Mouse (Mus musculus) left cerebral cortex, adult 8-10 months (tissue): ENCODE measurements around the gene Slc25a16. TPM values are rescaled to one million over a fixed set of nuclear protein-coding genes. Genes with fewer than 3 reads are reported as not detected.
"Not testable (repeated sequence)": the region's sequence is repeated elsewhere in the genome, so short reads cannot be mapped to it uniquely, and the experiment has no call there.

Experiments used
- DNase-seq, 2 experiments: peaks; one replicate each; pipeline ENCODE4 v3.0.0; 2022; ENCODE audit warnings: low spot score in 2 of 2
- total RNA-seq, 4 experiments: library from RNA; stranded (reverse); gene quantifications; 2 replicates each; pipeline ENCODE4 v1.2.4; 2022

Slc25a16 gene
- total RNA-seq, 4 experiments from 2014 or later: 37.2 to 44.4 (median 39.9) TPM

DNA sequence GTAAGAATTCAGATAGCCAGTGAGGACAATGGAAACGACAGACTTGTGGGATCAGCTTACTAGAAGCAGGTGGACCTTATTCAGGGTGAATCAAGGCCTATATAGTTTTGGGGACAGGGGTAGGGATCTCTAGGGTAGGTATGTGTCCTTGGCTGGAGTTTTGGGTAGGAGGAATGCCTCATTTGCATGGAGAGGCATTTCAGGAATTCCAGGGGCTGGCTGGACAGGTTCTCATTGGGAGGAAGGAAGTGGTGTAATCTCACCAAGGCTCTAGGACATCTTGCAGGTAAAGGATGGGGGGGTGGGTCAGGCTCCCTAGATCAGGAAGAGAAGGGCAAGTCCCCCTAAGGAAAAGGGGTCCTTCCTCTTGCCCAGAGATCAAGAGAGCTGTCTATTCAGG lies 17.6 kb upstream of the Slc25a16 start:
- no peak for DNase-seq

DNA sequence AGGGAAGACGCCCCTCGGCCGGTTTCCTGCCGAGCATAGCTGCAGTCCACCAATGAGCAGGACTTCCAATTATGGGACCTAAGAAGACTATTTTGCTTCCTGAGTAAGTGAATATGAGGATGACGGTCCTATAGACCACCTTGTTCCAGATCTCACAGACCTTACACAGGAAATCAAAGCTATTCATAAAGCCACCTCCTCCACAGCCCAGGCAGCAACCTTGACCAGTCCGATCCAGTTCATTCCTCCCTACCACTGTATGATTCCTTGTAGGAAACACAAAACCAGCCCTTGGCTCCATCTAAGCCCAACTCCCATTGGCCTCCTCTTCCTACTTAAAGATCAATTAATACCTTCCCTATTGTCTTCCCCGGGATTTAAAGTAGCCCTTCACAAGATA lies 14.1 kb upstream of the Slc25a16 start:
- DNase-seq: no peak

DNA sequence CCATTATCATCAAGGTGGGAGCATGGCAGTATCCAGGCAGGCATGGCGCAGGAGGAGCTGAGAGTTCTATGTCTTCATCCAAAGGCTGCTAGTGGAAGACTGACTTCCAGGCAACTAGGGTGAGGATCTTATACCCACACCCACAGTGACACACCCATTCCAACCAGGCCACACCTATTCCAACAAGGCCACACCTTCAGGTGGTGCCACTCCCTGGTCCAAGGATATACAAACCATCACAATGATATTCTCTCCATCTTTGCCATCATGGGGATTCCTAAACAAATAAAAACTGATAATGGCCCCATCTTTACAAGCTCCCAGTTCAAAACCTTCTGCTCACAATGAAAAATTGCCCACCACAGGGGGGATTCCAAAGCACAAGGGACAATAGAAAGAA lies 11.5 kb upstream of the Slc25a16 start, which contains the start of gene Tet1:
Gene Tet1 (minus strand): TSS at position 101 of the 400 bp plus-strand sequence.
- not testable (repeated sequence) for DNase-seq

DNA sequence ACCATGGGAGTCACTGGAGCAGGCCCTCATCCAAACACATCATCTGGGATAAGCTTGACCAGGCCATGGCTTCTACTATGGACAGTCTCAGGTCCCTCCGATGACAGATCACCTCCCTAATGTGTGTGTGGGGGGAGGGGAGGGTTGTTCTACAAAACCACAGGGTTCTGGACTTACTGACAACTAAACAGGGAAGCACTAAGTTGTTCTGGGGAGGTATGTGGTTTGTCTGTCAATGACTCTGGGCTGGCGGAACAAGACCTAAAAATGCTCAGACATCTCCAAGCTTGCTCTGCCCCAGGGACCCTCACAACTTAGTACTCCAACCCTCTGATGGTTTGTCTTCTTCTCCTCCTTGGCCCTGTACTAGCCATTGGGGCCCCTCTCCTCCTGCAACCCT lies 9.3 kb upstream of the Slc25a16 start:
- DNase-seq: no peak

DNA sequence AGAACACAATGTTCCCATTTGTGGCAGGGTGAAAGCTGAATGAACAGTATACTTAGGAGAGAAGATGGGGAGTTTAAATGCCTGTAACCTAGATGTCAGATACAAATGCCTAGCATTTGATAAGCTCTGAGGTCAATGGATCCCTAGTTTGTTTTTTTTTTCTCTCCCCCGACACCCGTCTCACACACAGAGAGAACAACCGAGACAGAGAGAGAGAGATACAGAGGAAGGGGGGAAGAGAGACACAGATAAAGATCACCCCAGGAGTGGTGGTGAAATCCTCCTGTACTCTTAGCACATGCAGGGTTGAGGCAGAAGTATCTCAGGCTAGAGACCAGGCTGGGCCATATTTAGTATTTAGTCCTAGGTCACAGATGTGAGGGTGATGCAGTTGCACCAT lies 1.4 kb upstream of the Slc25a16 start:
- no peak for DNase-seq

DNA sequence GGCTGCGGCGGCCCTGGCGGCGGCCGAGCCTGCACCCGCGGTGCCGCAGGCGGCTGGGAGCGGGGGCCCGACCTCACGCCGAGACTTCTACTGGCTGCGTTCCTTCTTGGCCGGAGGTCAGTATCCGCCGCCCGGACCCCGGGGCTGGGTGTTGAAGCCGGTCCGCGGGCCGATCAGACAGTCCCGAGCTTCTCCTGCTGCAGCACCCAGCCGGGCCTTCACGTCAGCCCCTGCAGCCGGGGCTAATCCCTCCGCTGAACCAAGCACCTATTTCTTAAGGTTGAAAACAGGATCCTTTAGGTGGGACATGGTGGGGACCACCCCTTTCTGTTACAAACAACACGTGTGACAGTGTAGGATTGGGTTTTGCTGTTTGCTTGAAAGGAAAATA lies 328 bp downstream of the Slc25a16 start:
- no peak for DNase-seq

DNA sequence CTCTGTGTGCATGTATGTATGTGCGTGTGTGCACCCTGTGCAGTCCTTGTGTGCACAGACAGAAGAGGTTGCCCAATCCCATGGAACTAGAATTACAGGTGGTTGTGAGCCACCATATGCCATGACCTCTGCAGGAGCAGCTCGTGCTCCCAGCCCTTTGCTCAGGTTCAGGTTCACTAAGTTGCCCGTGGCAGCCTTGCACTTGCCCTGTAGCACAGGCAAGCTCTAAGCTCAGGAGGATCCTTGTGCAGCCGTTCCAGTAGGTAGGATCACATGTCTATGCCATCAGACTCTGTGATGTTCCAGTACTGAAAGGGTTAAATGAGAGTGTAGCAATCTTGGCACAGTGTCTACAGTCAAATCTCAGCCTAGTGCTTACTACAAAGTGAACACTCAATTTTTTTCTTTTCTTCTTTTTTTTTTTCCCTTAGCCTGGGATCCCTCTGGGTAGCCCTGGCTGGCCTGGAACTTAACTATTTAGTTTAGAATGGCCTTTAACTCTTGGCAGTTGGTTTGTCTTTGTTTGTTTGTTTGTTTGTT lies 3.7 kb downstream of the Slc25a16 start:
- no peak for DNase-seq

DNA sequence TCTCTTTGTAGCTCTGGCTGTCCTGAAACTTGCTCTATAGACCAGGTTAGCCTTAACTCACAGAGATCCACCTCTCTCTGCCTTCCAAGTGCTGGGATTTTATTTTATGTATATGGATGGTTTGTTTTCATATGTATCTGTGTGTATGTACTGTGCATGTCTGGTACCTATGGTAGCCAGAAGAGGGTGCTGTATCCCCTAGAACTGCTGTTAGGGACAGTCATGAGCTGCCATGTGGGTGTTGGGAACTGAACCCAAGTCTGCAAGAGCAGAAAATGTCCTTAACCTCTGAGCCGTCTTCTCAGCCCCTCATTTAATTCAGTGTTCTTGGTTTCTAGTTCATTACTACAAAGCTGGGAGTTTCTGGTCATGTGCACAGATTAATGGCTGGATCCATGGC lies 11.9 kb downstream of the Slc25a16 start:
- DNase-seq: no peak

DNA sequence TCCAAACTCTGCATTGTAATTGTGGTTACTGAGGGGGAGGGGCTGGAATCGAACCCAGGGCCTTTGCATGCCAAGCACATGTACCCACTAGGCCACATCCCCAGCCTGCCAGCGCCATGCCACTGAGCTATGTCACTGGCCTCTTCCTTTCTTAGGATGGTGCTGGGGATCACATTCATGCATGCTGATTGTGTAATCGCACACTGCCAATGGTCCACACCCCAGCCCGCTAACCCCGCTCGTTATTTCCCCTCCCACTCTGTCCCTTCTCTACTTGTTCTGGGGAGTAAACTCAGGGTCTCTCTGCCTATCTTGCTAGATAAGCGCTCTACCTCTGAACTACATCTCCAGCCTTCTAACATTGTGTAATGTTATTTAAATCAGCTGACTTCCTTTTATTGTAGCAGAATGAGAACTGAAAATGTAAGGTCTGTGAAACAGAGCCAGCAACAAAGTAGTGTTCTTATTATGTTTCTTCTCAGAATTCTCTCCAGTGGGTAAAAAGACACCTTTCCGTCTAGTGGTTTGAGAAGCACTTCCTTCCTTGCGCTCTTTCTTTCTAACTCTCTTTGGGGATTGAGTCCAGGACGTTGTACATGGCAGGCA lies 24.6 kb downstream of the Slc25a16 start:
- no peak for DNase-seq

DNA sequence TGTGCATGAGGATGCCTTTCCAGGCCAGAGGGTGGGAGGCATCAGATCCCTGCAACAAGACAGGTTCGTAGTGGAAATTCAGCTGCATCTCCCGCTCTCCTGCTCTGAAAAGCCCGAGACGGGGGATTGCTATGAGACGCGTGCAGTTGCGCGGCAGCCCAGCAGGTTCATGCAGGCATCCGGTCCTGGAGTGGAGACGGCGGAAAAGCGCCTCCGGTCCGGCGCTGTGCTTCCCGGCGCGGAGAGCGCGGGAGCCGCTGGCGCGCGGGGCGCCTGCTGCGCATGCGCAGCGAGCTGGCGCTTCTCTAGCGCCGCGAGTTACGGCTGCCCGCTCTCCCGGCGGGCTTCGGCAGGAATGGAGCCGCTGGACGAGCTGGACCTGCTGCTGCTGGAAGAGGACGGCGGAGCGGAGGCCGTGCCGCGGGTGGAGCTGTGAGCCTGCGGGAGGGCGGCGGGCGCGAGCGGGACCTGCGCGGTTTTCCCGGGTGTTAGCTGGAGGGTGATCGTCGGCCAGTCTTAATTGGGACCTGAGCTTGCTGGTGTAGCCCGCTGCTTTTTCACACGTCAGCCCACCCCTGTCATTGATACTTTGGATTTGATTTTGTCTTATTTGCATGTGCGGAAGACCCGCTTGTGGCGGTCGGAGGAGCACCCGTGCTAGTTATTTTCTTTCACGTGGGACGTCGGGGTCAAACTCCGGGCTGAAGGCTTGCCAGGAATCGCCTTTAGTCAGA lies 26.5 kb downstream of the Slc25a16 start, which contains the start of gene Dna2:
Gene Dna2 (plus strand): TSS at position 289 of the 734 bp plus-strand sequence.
- peak; percentile 56 to 66 for DNase-seq

DNA sequence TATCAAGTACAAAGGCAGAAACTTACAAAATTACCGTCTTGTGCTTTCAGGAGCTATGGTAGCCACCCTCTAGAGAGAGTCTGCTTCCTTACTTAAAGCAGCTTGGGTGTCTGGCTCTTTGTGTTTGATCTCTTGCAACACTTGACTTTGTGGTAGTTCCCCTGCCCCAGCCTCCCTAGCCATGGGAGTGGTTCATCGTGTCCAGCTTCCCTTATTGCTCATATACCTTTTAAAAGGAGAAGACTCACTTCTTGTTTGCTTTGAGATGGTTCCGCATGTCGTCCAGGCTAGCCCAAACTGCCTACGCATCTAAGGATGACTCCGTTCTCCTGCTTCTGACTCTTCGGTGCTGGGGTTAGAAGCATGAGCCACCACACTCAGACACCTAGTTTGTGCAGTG lies 28.1 kb downstream of the Slc25a16 start:
- no peak for DNase-seq

DNA sequence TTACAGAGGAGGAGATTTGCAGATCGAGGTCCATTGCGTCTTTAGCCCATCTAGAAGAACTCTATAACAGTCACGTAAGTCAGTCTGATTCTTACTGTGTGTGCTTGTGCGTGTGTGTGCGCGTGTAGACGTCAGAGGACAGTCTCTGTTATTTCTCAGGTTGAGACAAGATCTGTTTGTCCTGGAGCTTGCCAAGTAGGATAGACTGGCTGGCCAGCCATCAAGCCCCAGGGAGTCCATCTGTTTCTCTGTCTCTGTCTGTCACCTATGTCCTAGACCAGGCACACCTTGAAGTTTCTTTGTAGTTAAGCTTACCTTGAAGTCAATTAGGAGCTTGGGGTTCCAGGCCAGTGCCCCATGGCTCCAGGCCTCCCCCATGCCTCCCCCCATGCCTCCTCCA lies 43.5 kb downstream of the Slc25a16 start:
- DNase-seq: no peak

DNA sequence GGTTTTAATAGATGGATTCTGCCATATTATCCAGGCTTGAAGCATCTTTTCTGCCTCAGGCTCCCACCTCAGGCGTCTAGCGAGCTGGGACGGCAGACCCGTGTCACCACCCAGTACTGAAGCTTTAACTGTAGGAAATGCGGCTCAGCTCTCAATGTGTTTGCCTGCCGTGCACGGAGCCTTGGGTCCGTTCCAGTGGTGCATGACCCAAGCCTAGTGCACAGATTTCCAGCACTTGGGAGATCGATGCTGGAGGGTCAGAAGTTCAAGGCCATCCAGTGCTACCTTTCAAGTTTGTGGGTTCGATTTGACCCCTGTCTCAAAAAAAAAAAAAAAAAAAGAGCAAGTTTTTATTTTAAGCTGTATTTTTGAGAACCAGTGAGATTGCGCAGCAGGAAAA lies 45.4 kb downstream of the Slc25a16 start:
- no peak for DNase-seq

DNA sequence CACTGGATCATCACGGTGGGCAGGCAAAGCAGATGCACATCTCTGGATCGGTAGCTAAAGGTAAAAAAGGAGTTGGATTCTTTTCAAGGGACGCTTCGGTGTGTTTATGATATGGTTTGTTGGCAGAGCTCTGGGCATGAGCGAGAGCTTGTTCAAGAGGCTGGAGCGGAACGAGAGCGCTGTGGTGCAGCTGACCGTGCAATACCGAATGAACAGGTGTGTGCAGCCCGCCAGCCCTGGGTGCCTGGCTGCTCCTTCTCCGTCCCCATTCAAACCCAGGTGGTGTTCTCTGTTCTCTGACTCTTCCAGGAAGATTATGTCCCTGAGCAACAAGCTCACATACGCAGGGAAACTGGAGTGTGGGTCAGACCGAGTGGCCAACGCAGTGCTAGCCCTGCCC lies 45.9 kb downstream of the Slc25a16 start:
- DNase-seq: no peak

DNA sequence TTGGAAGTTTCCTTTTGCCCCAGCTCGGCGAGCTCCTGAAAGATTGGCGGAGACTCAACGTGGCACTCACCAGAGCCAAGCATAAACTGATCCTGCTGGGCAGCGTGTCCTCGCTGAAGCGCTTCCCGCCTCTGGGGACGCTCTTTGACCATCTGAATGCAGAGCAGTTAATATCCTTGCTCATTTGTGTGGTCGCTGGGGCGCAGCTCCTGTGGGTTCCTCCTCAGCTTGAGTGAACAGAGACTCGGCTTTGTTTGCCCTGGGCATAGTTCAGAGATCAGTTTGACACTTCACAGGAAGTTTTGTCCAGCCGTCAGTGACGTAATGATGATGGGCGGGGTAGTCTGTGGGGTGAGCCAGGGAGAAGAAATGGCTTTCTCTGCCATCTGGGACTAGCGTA lies 51.4 kb downstream of the Slc25a16 start:
- DNase-seq: no peak

DNA sequence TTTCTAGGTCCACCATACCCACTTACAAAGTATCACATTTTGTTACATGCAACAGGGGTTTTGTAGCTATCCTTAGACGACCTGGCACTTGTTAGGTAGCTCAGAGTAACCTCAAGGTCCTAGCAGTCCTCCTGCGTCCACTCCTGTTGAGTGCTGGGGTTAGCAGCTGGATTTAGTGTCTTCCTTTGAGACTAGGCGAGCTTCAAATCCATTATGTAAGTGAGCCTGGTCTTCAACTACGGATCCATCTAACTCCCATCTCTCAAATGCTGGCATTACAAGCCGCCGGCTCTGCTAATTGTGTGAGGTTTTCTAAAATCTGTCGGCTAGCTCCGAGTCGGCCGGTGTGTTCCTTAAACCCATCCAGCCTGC lies 59.2 kb downstream of the Slc25a16 start:
- no peak for DNase-seq

DNA sequence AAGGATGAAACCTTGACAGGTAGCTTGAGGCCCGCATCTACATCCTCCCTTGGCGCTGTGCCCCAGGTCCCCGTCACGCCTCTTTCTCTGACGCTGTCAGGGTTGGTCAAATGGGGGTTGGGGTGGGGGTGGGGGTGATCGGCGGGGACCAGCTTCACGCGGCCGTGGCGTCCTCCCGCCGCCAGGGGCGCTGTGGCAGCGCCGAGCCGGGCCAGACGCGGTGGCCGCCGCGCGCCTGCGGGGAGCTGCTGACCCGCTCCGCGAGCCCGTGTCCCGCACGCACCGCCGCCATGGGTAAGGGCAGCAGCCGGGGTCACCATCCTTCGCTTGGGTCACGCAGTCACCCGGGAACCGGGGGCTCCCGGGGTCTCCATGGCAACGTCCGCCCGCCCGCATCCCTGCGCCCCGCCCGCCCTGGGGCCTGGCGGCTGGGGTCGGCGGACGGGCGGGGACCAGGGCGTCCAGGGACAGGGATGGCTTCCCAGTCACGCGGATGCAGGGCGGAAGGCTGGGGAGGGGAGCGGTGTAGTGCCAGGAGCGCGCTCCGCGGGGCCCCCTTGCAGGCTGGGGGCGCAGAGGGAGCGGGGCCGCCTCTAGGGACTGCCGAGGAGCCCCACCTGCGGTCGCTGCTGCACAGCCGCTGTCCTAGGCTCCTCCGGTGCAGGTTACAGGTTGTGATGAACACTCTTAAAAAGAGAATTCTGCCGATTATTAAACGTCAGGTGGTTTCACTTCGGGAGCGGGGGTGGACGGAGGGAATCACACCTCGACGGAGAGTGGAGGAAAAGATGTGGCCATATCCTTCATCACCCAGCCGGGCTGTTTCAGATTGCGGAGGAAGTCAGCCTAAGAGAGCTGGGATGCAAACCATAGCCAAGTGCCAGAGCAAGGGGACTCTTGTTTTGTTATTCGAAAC lies 59.9 kb downstream of the Slc25a16 start, which contains the start of gene Rufy2:
Gene Rufy2 (plus strand): TSS at position 185 of the 916 bp plus-strand sequence.
- peak; percentile 82 to 86 for DNase-seq

DNA sequence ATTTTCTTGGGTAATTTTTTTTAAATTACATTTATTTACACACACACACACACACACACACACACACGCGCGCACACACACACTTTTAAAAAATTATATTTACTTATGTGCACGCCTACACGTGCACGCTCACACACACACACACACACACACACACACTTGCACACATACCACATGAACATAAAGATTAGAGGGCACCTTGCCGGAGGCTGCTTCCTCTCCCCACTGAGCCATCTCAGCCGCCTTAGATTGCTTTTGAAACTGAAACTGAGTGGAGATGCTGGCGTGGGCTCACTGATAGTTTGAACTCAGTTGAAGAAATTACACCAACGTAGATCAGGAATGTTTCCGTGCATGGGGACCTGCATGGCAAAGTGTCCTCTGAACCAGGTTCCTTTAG lies 63.6 kb downstream of the Slc25a16 start:
- DNase-seq: no peak

DNA sequence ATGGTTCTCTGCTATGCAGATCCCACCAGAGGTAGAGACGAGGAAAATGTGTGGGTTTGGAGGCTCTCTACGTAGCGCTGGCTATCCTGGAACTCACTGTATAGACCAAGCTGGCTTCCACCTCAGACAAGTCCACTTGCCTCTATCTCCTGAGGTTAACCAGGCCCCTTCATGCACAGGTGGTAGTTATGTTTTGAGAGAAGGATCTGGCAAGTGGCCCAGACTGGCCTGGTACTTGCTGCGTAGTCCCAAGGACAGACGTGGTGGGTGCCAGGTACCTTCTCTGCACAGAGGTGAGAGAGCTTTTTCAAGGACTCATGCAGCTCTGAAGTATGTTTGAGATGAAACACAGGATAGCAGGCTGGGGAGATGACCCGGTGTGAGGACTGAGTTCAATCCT lies 64.1 kb downstream of the Slc25a16 start:
- DNase-seq: no peak

DNA sequence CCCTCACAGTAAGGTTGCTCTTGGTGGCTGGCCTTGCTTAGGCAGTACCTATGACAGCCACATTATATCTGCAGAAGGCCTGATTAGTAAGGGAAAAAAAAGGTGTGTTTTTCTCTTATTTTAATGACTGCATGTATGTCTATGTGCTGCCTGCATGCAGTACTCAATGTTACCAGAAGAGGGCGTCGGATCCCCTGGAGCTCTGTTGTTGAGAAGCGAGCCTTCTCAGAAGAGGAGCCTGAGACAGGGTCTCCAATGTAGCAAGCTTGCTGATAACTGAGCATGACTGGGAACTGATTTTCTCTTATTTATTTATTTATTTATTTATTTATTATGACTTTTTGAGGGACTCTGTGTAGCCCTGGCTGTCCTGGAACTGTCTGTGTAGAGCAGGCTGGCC lies 66.9 kb downstream of the Slc25a16 start:
- DNase-seq: no peak

DNA sequence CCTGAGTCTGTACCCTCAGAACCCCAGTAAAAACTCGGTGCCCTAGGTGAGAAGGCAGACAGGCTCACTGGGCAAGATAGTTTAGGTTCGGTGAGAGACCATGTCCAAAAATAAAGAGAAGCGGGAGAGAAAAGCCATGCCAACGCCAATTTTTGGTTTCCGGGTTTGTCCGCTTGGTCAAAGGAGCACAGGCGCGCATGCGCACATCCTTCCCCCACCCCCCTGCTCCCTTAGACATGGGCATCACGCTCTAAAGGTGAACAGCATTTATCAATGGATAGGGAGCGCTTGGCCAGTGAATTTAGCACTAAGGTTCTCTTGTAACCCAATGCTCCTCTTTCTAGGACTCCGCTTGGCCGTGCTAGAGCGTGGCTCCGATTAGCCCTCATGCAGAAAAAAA lies 70.2 kb downstream of the Slc25a16 start:
- DNase-seq: no peak

DNA sequence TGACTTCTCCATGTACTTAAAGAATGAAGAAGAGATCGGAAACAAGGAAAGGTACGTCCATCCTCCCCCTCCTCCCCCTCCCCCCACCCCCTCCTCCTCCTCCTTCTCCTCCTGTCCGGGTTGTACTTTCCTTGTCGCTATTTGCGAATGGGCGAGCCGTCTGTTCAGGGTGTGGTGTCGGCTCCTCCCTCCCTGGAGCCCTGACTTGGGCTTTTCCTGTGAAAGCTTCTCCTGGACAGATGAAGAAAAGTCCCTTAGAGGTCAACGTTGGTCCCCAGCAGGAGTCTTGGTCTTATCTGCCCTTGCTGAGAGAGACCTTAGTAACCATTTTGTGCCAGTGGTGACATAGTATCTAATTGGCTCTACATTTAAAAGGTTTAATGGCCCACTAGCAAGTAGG lies 73.6 kb downstream of the Slc25a16 start:
- no peak for DNase-seq
